ENCODE assay signal across 11 mouse cellular contexts in the genomic region with DNA sequence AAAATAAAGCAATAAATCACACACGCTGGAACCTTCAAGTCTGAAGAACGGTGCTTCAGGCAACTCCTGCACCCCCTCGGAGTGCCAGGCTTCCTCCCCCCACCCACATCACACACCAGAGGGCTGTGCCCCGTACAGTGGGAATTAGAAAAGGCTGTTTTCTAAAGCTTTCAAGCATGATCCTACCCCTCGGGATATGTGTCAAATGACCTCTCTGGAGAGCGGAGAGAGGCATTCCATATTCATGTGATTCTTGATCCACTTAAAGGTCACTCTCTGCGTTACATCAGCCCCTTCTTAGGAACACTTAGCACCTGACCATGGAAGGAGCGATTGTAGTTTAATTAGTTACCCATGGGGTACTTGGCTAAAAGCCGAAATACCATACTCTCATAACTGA.
A peak's percentile ranks its signal among the peaks of the same experiment; 100 is the strongest.
DNase-seq lines count a peak whose midpoint lies in the region; ATAC-seq and TF ChIP-seq lines count a peak whose summit lies in the region.
"Had no signal": no experiment of that assay in that cellular context is flagged by ENCODE, and none has a peak within 500 bp of the region (broad histone marks: within the 10 kb centered on the region; RNA-seq: fewer than 3 reads in every experiment).

No protein-coding gene starts in this region.

- H3K4me1 ChIP-seq in midbrain, embryonic 10.5 days: peaks cover 12% of the 10 kb centered on the region
- peaks cover 9% of the 10 kb centered on the region for H3K4me1 ChIP-seq in midbrain, embryonic 15.5 days
- H3K4me1 ChIP-seq in kidney, adult 2 months (ENCODE audit: control insufficient read depth, insufficient read depth, low read length): no peaks in the 10 kb centered on the region; the same call in 1 of the 2 replicates
- H3K4me1 ChIP-seq in neural tube, embryonic 14.5 days (ENCODE audit: control insufficient read depth, insufficient read depth, low read length): no peaks in the 10 kb centered on the region
- H3K4me1 ChIP-seq: liver, embryonic 12.5 days had no signal

- peaks cover 28% of the 10 kb centered on the region for H3K27me3 ChIP-seq in midbrain, embryonic 10.5 days (ENCODE audit: low read depth, poor library complexity, severe bottlenecking)
- H3K27me3 ChIP-seq in midbrain, embryonic 15.5 days (replicated peaks): no peaks in the 10 kb centered on the region
- no peaks in the 10 kb centered on the region for H3K27me3 ChIP-seq in kidney, adult 2 months (replicated peaks; ENCODE audit: control insufficient read depth, insufficient read depth, low read length)
- no peaks in the 10 kb centered on the region for H3K27me3 ChIP-seq in neural tube, embryonic 14.5 days (ENCODE audit: control insufficient read depth, insufficient read depth, low read length)
- H3K27me3 ChIP-seq: liver, embryonic 12.5 days had no signal

- intact Hi-C loops in gastrocnemius, postnatal 36 days (cut with DNase I): no loop called here

- 0 out of 2 replicates have a peak overlapping the region, but pooled peaks have one; percentile 61 for H3K27ac ChIP-seq in midbrain, embryonic 10.5 days (replicated peaks)
- no peak overlapping the region for H3K27ac ChIP-seq in midbrain, embryonic 15.5 days
- H3K27ac ChIP-seq in kidney, adult 2 months (ENCODE audit: insufficient read depth, low read depth, low read length): peak overlapping the region; percentile 86
- H3K27ac ChIP-seq in neural tube, embryonic 14.5 days (ENCODE audit: low read depth, low read length): no peak overlapping the region
- H3K27ac ChIP-seq: liver, embryonic 12.5 days had no signal

- no peaks in the 10 kb centered on the region for H3K9me3 ChIP-seq in midbrain, embryonic 10.5 days (replicated peaks)
- H3K9me3 ChIP-seq in midbrain, embryonic 15.5 days: no peaks in the 10 kb centered on the region
- H3K9me3 ChIP-seq in neural tube, embryonic 14.5 days (ENCODE audit: control insufficient read depth, low read length): no peaks in the 10 kb centered on the region
- H3K9me3 ChIP-seq: liver, embryonic 12.5 days had no signal

- no peak overlapping the region for H3K4me3 ChIP-seq in midbrain, embryonic 10.5 days
- H3K4me3 ChIP-seq in midbrain, embryonic 15.5 days: no peak overlapping the region
- H3K4me3 ChIP-seq in kidney, adult 2 months (ENCODE audit: insufficient read depth, low read depth, low read length): no peak overlapping the region
- H3K4me3 ChIP-seq in neural tube, embryonic 14.5 days (ENCODE audit: low read depth, low read length): no peak overlapping the region
- H3K4me3 ChIP-seq: liver, embryonic 12.5 days had no signal

- DNase-seq in midbrain, embryonic 10.5 days (ENCODE audit: low spot score): no peak
- peak; percentile 81 for DNase-seq in kidney, adult 2 months
- DNase-seq in kidney, postnatal 4 days: peak; percentile 11 to 48
- DNase-seq in gastrocnemius, postnatal 36 days: no peak
- no peak for DNase-seq in MN1 (ENCODE audit: low spot score)
- DNase-seq in Muller cell, postnatal 12 days (ENCODE audit: inconsistent ontology term): no peak
- DNase-seq: cerebellum, adult 8-10 months; right cerebral cortex, postnatal 14 days had no signal

- H3K4me2 ChIP-seq in midbrain, embryonic 15.5 days: no peak overlapping the region
- no peak overlapping the region for H3K4me2 ChIP-seq in neural tube, embryonic 14.5 days (ENCODE audit: low read depth, low read length)
- H3K4me2 ChIP-seq: liver, embryonic 12.5 days had no signal

- TF ChIP-seq POLR2A in kidney, adult 2 months (IDR thresholded peaks at IDR 0.05; ENCODE audit: low read depth, low read length): no peak

- no peak overlapping the region for H3K9ac ChIP-seq in midbrain, embryonic 15.5 days
- H3K9ac ChIP-seq in neural tube, embryonic 14.5 days (replicated peaks; ENCODE audit: low read depth, low read length): no peak overlapping the region
- H3K9ac ChIP-seq: liver, embryonic 12.5 days had no signal

- WGBS in midbrain, embryonic 10.5 days: 73% methylated on average over 9 of the region's 9 CpGs
- 36% methylated on average over 9 of the region's 9 CpGs for WGBS in midbrain, embryonic 15.5 days
- 33% methylated on average over 9 of the region's 9 CpGs for whole genome bisulfite sequencing in kidney, adult 2 months
- 27% methylated on average over 9 of the region's 9 CpGs for WGBS in neural tube, embryonic 14.5 days

- no peaks in the 10 kb centered on the region for H3K36me3 ChIP-seq in midbrain, embryonic 10.5 days
- H3K36me3 ChIP-seq in midbrain, embryonic 15.5 days (replicated peaks): no peaks in the 10 kb centered on the region
- no peaks in the 10 kb centered on the region for H3K36me3 ChIP-seq in kidney, adult 2 months (ENCODE audit: control insufficient read depth, insufficient read depth, low read length)
- H3K36me3 ChIP-seq in neural tube, embryonic 14.5 days (ENCODE audit: control insufficient read depth, insufficient read depth, low read length): no peaks in the 10 kb centered on the region
- H3K36me3 ChIP-seq: liver, embryonic 12.5 days had no signal

- ATAC-seq in midbrain, embryonic 15.5 days (replicated peaks): no peak; the same call in 1 of the 2 replicates
- peak; percentile 52; the same call in 1 of the 2 replicates for ATAC-seq in neural tube, embryonic 14.5 days (ENCODE audit: low read depth)
- ATAC-seq: liver, embryonic 12.5 days had no signal

- TF ChIP-seq CTCF in kidney, adult 2 months (conservative IDR thresholded peaks at IDR 0.05; ENCODE audit: insufficient read depth, insufficient read length, low read depth, low read length): no peak

Comparison
In these comparisons a context has a peak if more than half of its experiments do, and no peak if none do; other contexts are left out.
1. H3K27ac ChIP-seq: peak in midbrain, embryonic 10.5 days (single experiment) and kidney, adult 2 months (single experiment); none in midbrain, embryonic 15.5 days (single experiment) and neural tube, embryonic 14.5 days (single experiment).
2. DNase-seq: peak in kidney, adult 2 months (single experiment) and kidney, postnatal 4 days (2 of 2); none in midbrain, embryonic 10.5 days (single experiment), gastrocnemius, postnatal 36 days (0 of 2), MN1 (single experiment) and Muller cell, postnatal 12 days (single experiment).